Mouse (Mus musculus) G1E (cell line): ENCODE results near the gene Nanp.

Experiments
- CTCF ChIP-seq: IDR thresholded peaks from 2 replicates; pipeline ENCODE4 v1.5.1; 2012; ENCODE audit warnings: low read depth, low read length, inconsistent platforms, mixed read lengths
- GATA1 ChIP-seq: IDR thresholded peaks from 2 replicates; pipeline ENCODE4 v1.6.1; 2012; ENCODE audit warnings: borderline replicate concordance, low read length, inconsistent platforms, mixed read lengths
- GATA2 ChIP-seq: IDR thresholded peaks from 2 replicates; pipeline ENCODE4 v1.6.1; 2012; ENCODE audit warnings: low read depth, low read length, inconsistent platforms, borderline replicate concordance
- POLR2AphosphoS5 ChIP-seq: IDR thresholded peaks from 2 replicates; pipeline ENCODE4 v1.6.1; 2012; ENCODE audit warnings: low read depth, low read length, inconsistent platforms; ENCODE audit not compliant: insufficient replicate concordance
- TAL1 ChIP-seq: conservative IDR thresholded peaks from 2 replicates; pipeline ENCODE4 v1.6.1; 2012; ENCODE audit warnings: low read depth, low read length, inconsistent platforms, mixed read lengths

DNA sequence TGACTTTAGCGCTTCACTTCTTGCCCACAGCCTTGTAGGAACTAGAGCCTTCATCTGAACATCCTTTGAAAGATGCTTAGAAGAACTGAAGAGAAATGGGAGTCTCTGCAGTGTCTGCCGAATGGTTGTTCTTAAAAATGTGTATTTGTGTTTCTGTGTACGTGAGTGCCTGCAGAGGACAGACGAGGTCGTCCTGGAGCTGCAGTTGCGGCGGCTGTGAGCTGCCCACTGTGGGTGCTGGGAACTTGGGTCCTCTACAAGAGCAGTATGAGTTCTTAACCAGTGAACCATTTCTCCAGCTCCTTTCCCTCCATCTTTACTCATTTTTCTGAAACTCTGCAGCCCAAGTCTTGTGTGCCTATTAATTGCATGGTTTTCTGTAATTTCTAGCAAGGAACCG, 528 bp upstream of the Nanp start:
- TF ChIP-seq CTCF = no peak
- TF ChIP-seq TAL1 = no peak
- no peak for TF ChIP-seq GATA1
- TF ChIP-seq POLR2AphosphoS5 = no peak
- no peak for TF ChIP-seq GATA2
